In genomic region chr14:94541995-94542394, GRCm38 (mm10) we compare ENCODE assay signal across 25 mouse cellular contexts.
DNase-seq lines count a peak whose midpoint lies in the region; ATAC-seq and TF ChIP-seq lines count a peak whose summit lies in the region.
"Had no signal": no experiment of that assay in that cellular context is flagged by ENCODE, and none has a peak within 500 bp of the region (broad histone marks: within the 10 kb centered on the region; RNA-seq: fewer than 3 reads in every experiment).

No protein-coding gene starts in this region.

- H3K9ac ChIP-seq in lung, postnatal 0 days (replicated peaks; ENCODE audit: low read depth), result no peak overlapping the region
- H3K9ac ChIP-seq: embryonic facial prominence, embryonic 12.5 days; forebrain, embryonic 13.5 days; midbrain, embryonic 15.5 days had no signal

- no peaks in the 10 kb centered on the region for H3K4me1 ChIP-seq in lung, postnatal 0 days (ENCODE audit: insufficient read depth, low read depth, low read length)
- H3K4me1 ChIP-seq: embryonic facial prominence, embryonic 12.5 days; forebrain, embryonic 13.5 days; hindbrain, embryonic 10.5 days; limb, embryonic 10.5 days; midbrain, embryonic 15.5 days had no signal

- TF ChIP-seq CTCF in lung, postnatal 0 days (IDR thresholded peaks at IDR 0.05), result no peak

- H3K36me3 ChIP-seq in lung, postnatal 0 days (ENCODE audit: insufficient read depth, low read length), result no peaks in the 10 kb centered on the region
- H3K36me3 ChIP-seq: embryonic facial prominence, embryonic 12.5 days; hindbrain, embryonic 10.5 days; limb, embryonic 10.5 days; midbrain, embryonic 15.5 days had no signal

- H3K9me3 ChIP-seq in lung, postnatal 0 days (ENCODE audit: low read length), result no peaks in the 10 kb centered on the region
- H3K9me3 ChIP-seq: embryonic facial prominence, embryonic 12.5 days; forebrain, embryonic 13.5 days; hindbrain, embryonic 10.5 days; limb, embryonic 10.5 days; midbrain, embryonic 15.5 days had no signal

- no peak overlapping the region for H3K4me2 ChIP-seq in lung, postnatal 0 days (replicated peaks; ENCODE audit: low read depth, low read length)
- H3K4me2 ChIP-seq: embryonic facial prominence, embryonic 12.5 days; forebrain, embryonic 13.5 days; liver, embryonic 11.5 days; midbrain, embryonic 15.5 days had no signal

- H3K27ac ChIP-seq in lung, postnatal 0 days (ENCODE audit: low read length), result no peak overlapping the region
- H3K27ac ChIP-seq: embryonic facial prominence, embryonic 12.5 days; forebrain, embryonic 13.5 days; hindbrain, embryonic 10.5 days; left cerebral cortex, adult 2 months; limb, embryonic 10.5 days; midbrain, embryonic 15.5 days had no signal

- no peak for TF ChIP-seq EP300 in lung, postnatal 0 days (IDR thresholded peaks at IDR 0.05)

- peak; percentile 22 for DNase-seq in lung, postnatal 25 days (ENCODE audit: low spot score)
- DNase-seq in lung, postnatal 0 days (ENCODE audit: low spot score), result no peak
- DNase-seq in T-cell, adult 2 months (ENCODE audit: low spot score), result peak; percentile 1
- peak; percentile 80 to 84 for DNase-seq in spleen, postnatal 36 days (ENCODE audit: low spot score in 2 of 2)
- no peak for DNase-seq in adrenal gland, adult (ENCODE audit: inconsistent age in 2 of 2, low spot score in 1 of 2)
- DNase-seq in thymus, postnatal 10 days (ENCODE audit: low spot score in 2 of 2), result no peak
- no peak for DNase-seq in left cerebral cortex, postnatal 10 days (ENCODE audit: extremely low spot score in 1 of 2, low spot score in 2 of 2)
- DNase-seq: adrenal gland, postnatal 25 days; cerebellum, adult 9-10 months; kidney, adult 8-10 months; kidney, postnatal 25 days; lung, adult 2 months; right cerebral cortex, postnatal 25 days had no signal

- 77% methylated on average over 8 of the region's 8 CpGs for WGBS in lung, postnatal 0 days

- no peaks in the 10 kb centered on the region for H3K27me3 ChIP-seq in lung, postnatal 0 days (replicated peaks; ENCODE audit: insufficient read depth, low read length)
- H3K27me3 ChIP-seq: embryonic facial prominence, embryonic 12.5 days; forebrain, embryonic 13.5 days; midbrain, embryonic 15.5 days; Patski had no signal

- no peak for ATAC-seq in lung, postnatal 0 days
- ATAC-seq in megakaryocyte progenitor cell, adult 5-6 weeks (replicated peaks; ENCODE audit: poor library complexity), result peak; percentile 50
- ATAC-seq: activated CD4-positive, CD25-positive, alpha-beta regulatory T cell, adult 4 months; forebrain, embryonic 13.5 days; midbrain, embryonic 15.5 days; Patski had no signal

- intact Hi-C loops in left cerebral cortex, postnatal 10 days (cut with DNase I), result no loop called here

- H3K4me3 ChIP-seq in lung, postnatal 0 days (ENCODE audit: low read depth, low read length), result no peak overlapping the region
- H3K4me3 ChIP-seq: embryonic facial prominence, embryonic 12.5 days; erythroblast, embryonic 14.5 days; forebrain, embryonic 13.5 days; hindbrain, embryonic 10.5 days; left cerebral cortex, adult 2 months; limb, embryonic 10.5 days; midbrain, embryonic 15.5 days; myocyte had no signal

Comparison
In these comparisons a context has a peak if more than half of its experiments do, and no peak if none do; other contexts are left out.
1. DNase-seq: peak in lung, postnatal 25 days (single experiment), T-cell, adult 2 months (single experiment) and spleen, postnatal 36 days (2 of 2); none in lung, postnatal 0 days (single experiment), adrenal gland, adult (0 of 2), thymus, postnatal 10 days (0 of 2) and left cerebral cortex, postnatal 10 days (0 of 2).